17 mouse cellular contexts compared by ENCODE assay signal in the genomic region with DNA sequence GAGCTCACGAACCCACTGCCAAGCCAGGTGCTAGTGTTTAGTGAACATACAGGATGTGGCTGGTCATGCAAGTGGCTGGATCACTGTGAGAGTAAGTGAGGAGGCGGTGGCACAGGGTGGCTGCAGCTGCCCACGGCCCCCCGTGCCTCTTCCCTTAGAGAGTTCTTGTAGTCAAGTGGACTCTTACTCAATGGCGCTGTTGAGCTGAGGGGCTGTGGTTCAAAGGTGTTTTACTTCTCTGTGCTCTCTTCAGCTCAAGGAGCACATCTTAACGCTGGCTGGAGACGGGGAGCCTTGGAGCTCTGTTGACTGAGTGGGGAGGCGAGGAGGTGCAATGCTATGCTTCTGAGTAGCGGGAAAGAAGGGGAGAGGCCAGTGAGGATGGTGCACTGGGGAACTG. TPM values are rescaled to one million over a fixed set of nuclear protein-coding genes. Genes with fewer than 3 reads are reported as not detected.
DNase-seq lines count a peak whose midpoint lies in the region; ATAC-seq and TF ChIP-seq lines count a peak whose summit lies in the region.
"Had no signal": no experiment of that assay in that cellular context is flagged by ENCODE, and none has a peak within 500 bp of the region (broad histone marks: within the 10 kb centered on the region; RNA-seq: fewer than 3 reads in every experiment).

No protein-coding gene starts in this region.

- H3K27ac ChIP-seq in lung, postnatal 0 days (ENCODE audit: low read length): no peak overlapping the region
- H3K27ac ChIP-seq in hindbrain, embryonic 11.5 days (ENCODE audit: low read depth, low read length): no peak overlapping the region
- H3K27ac ChIP-seq: embryonic facial prominence, embryonic 12.5 days; forebrain, embryonic 12.5 days; hindbrain, embryonic 12.5 days had no signal

- ATAC-seq in lung, postnatal 0 days: peak; percentile 98
- ATAC-seq in hindbrain, embryonic 11.5 days (ENCODE audit: low FRiP score): no peak
- ATAC-seq: forebrain, postnatal 0 days had no signal

- TF ChIP-seq CTCF in lung, postnatal 0 days (IDR thresholded peaks at IDR 0.05): peak; percentile 35

- WGBS in lung, postnatal 0 days: 72% methylated on average over 9 of the region's 9 CpGs
- 94% methylated on average over 9 of the region's 9 CpGs for WGBS in hindbrain, embryonic 11.5 days

- no peak overlapping the region for H3K4me3 ChIP-seq in lung, postnatal 0 days (ENCODE audit: low read depth, low read length)
- no peak overlapping the region for H3K4me3 ChIP-seq in hindbrain, embryonic 11.5 days (ENCODE audit: low read depth, low read length)
- H3K4me3 ChIP-seq: embryonic facial prominence, embryonic 12.5 days; forebrain, embryonic 12.5 days; heart, embryonic 12.5 days; hindbrain, embryonic 12.5 days had no signal

- no peaks in the 10 kb centered on the region for H3K27me3 ChIP-seq in lung, postnatal 0 days (replicated peaks; ENCODE audit: insufficient read depth, low read length)
- no peaks in the 10 kb centered on the region for H3K27me3 ChIP-seq in hindbrain, embryonic 11.5 days (ENCODE audit: control insufficient read depth, insufficient read depth, low read length)
- H3K27me3 ChIP-seq: embryonic facial prominence, embryonic 12.5 days; forebrain, embryonic 12.5 days; heart, embryonic 12.5 days; hindbrain, embryonic 12.5 days had no signal

- H3K36me3 ChIP-seq in lung, postnatal 0 days (ENCODE audit: insufficient read depth, low read length): peaks cover 7% of the 10 kb centered on the region
- H3K36me3 ChIP-seq in hindbrain, embryonic 11.5 days (ENCODE audit: control insufficient read depth, insufficient read depth, low read length): peaks cover 11% of the 10 kb centered on the region

- H3K9ac ChIP-seq in lung, postnatal 0 days (replicated peaks; ENCODE audit: low read depth): no peak overlapping the region
- H3K9ac ChIP-seq in hindbrain, embryonic 11.5 days (ENCODE audit: low read depth, low read length): no peak overlapping the region
- H3K9ac ChIP-seq: embryonic facial prominence, embryonic 12.5 days; forebrain, embryonic 12.5 days; forebrain, postnatal 0 days; heart, embryonic 12.5 days; hindbrain, embryonic 12.5 days had no signal

- peak; percentile 92 for TF ChIP-seq EP300 in lung, postnatal 0 days (IDR thresholded peaks at IDR 0.05)

- H3K4me2 ChIP-seq in lung, postnatal 0 days (replicated peaks; ENCODE audit: low read depth, low read length): no peak overlapping the region
- H3K4me2 ChIP-seq in hindbrain, embryonic 11.5 days (replicated peaks; ENCODE audit: low read depth, low read length): no peak overlapping the region
- H3K4me2 ChIP-seq: embryonic facial prominence, embryonic 12.5 days; forebrain, embryonic 12.5 days; heart, embryonic 12.5 days; hindbrain, embryonic 12.5 days had no signal

- peak; percentile 81 for DNase-seq in heart, adult 11 months
- no peak for DNase-seq in heart, postnatal 4 days
- DNase-seq in lung, postnatal 0 days (ENCODE audit: low spot score): peak; percentile 92
- peak; percentile 85 for DNase-seq in lung, postnatal 36 days
- no peak for DNase-seq in kidney, postnatal 4 days
- DNase-seq in urinary bladder, postnatal 10 days (ENCODE audit: low spot score): no peak
- DNase-seq in hindbrain, embryonic 11.5 days (ENCODE audit: low spot score): no peak
- DNase-seq: adrenal gland, postnatal 10 days; cerebellum, adult 11 months; cerebellum, adult 8-10 months; cerebellum, postnatal 14 days; forebrain, postnatal 0 days; gastrocnemius, postnatal 14 days had no signal

- no peaks in the 10 kb centered on the region for H3K9me3 ChIP-seq in lung, postnatal 0 days (ENCODE audit: low read length)
- H3K9me3 ChIP-seq in hindbrain, embryonic 11.5 days (ENCODE audit: control insufficient read depth, low read length): no peaks in the 10 kb centered on the region
- H3K9me3 ChIP-seq: embryonic facial prominence, embryonic 12.5 days; forebrain, embryonic 12.5 days; heart, embryonic 12.5 days; hindbrain, embryonic 12.5 days had no signal

- H3K4me1 ChIP-seq in lung, postnatal 0 days (ENCODE audit: insufficient read depth, low read depth, low read length): no peaks in the 10 kb centered on the region
- H3K4me1 ChIP-seq in hindbrain, embryonic 11.5 days (replicated peaks; ENCODE audit: control insufficient read depth, insufficient read depth, low read length): no peaks in the 10 kb centered on the region
- H3K4me1 ChIP-seq: embryonic facial prominence, embryonic 12.5 days; forebrain, embryonic 12.5 days; heart, embryonic 12.5 days; hindbrain, embryonic 12.5 days had no signal

RNA-seq across cellular contexts. Expression of gene Ccp110, which starts 11.6 kb away (rescaled TPM):
- total RNA-seq in heart, postnatal 4 days (2021): 1 to 10 TPM; 5.8 to 6.9 TPM
- polyA plus RNA-seq in lung, postnatal 0 days (2015; fragmentation: Nextera tagmentation; extraction: Ambion mirVana): 8.4 and 8.8 TPM in 2 replicates
- 23.7 and 24.5 TPM in 2 replicates for polyA plus RNA-seq in hindbrain, embryonic 11.5 days (2014; fragmentation: Nextera tagmentation; extraction: Ambion mirVana)

RNA-seq across cellular contexts. Expression of gene Vps35l, which starts 16.1 kb away (rescaled TPM):
- 10 to 100 TPM; 36.0 to 37.1 TPM for total RNA-seq in heart, postnatal 4 days (2021)
- 44.0 and 45.0 TPM in 2 replicates for polyA plus RNA-seq in lung, postnatal 0 days (2015; fragmentation: Nextera tagmentation; extraction: Ambion mirVana)
- polyA plus RNA-seq in hindbrain, embryonic 11.5 days (2014; fragmentation: Nextera tagmentation; extraction: Ambion mirVana): 74.4 and 83.3 TPM in 2 replicates

RNA-seq across cellular contexts. Expression of gene Gde1, which starts 18.3 kb away (rescaled TPM):
- total RNA-seq in heart, postnatal 4 days (2021): 10 to 100 TPM; 38.6 to 38.8 TPM
- 382 and 481 TPM in 2 replicates for polyA plus RNA-seq in lung, postnatal 0 days (2015; fragmentation: Nextera tagmentation; extraction: Ambion mirVana)
- polyA plus RNA-seq in hindbrain, embryonic 11.5 days (2014; fragmentation: Nextera tagmentation; extraction: Ambion mirVana): 118 and 125 TPM in 2 replicates

Comparison
In these comparisons a context has a peak if more than half of its experiments do, and no peak if none do; other contexts are left out.
1. DNase-seq: peak in heart, adult 11 months (single experiment), lung, postnatal 0 days (single experiment) and lung, postnatal 36 days (single experiment); none in heart, postnatal 4 days (single experiment), kidney, postnatal 4 days (0 of 2), urinary bladder, postnatal 10 days (single experiment) and hindbrain, embryonic 11.5 days (single experiment).